Mouse (Mus musculus) limb, embryonic 11.5 days (tissue): ENCODE results near the gene Cnn2. TPM values are rescaled to one million over a fixed set of nuclear protein-coding genes. Genes with fewer than 3 reads are reported as not detected.

ENCODE experiments used
- ATAC-seq: fragments of 200-750 bp; cut with Nextera tagmentation; 2 replicates; pipeline ENCODE4 v1.8.0; 2017; ENCODE audit warnings: low read depth; ENCODE audit not compliant: insufficient number of reproducible peaks, low FRiP score, low TSS enrichment
- DNase-seq: peaks from one replicate; pipeline ENCODE4 v3.0.0-alpha.2; 2015; ENCODE audit warnings: low spot score
- H3K27ac ChIP-seq: fragments of 300-500 bp; sonication (generic); replicated peaks from 2 replicates; pipeline ENCODE4 v1.5.1; 2014; ENCODE audit warnings: low read depth, mild to moderate bottlenecking, low read length
- H3K27me3 ChIP-seq: fragments of 300-500 bp; sonication (generic); 2 replicates; pipeline ENCODE4 v1.6.1; 2014; ENCODE audit warnings: mild to moderate bottlenecking, low read length, mixed read lengths; ENCODE audit not compliant: control insufficient read depth, insufficient read depth
- H3K36me3 ChIP-seq: fragments of 300-500 bp; sonication (generic); 2 replicates; pipeline ENCODE4 v1.6.1; 2014; ENCODE audit warnings: mild to moderate bottlenecking, low read length, moderate library complexity, mixed read lengths; ENCODE audit not compliant: control insufficient read depth, insufficient read depth
- H3K4me1 ChIP-seq: fragments of 300-500 bp; sonication (generic); 2 replicates; pipeline ENCODE4 v1.6.1; 2014; ENCODE audit warnings: low read length, mixed read lengths; ENCODE audit not compliant: control insufficient read depth, insufficient read depth
- H3K4me2 ChIP-seq: fragments of 300-500 bp; sonication (generic); 2 replicates; pipeline ENCODE4 v1.6.1; 2014; ENCODE audit warnings: low read depth, mild to moderate bottlenecking, moderate library complexity; ENCODE audit not compliant: severe bottlenecking
- H3K4me3 ChIP-seq: fragments of 300-500 bp; sonication (generic); 2 replicates; pipeline ENCODE4 v1.5.1; 2014; ENCODE audit warnings: low read depth, low read length
- H3K9ac ChIP-seq: fragments of 300-500 bp; sonication (generic); 2 replicates; pipeline ENCODE4 v1.6.1; 2014; ENCODE audit warnings: mild to moderate bottlenecking, low read length
- H3K9me3 ChIP-seq: fragments of 300-500 bp; sonication (generic); 2 replicates; pipeline ENCODE4 v1.6.1; 2016; ENCODE audit warnings: low read length; ENCODE audit not compliant: control insufficient read depth
- WGBS: fragments of 180-500 bp; shearing (Covaris S2); extraction: QIAGEN DNeasy Blood & Tissue Kit; methylation state at CpG from one replicate; pipeline ENCODE4 v1.1.7; 2014; 5-methylcytosine and 5-hydroxymethylcytosine counted together
- polyA plus RNA-seq: library from polyadenylated mRNA; unstranded; fragments of >200 nt; fragmentation: Nextera tagmentation; extraction: Ambion mirVana; gene quantifications from 2 replicates; pipeline ENCODE4 v1.2.1, GENCODE M21; 2014

Gene Cnn2
- polyA plus RNA-seq, 1 experiment from 2014 or later: 255 TPM

- H3K36me3 ChIP-seq: peaks cover 40% of the 10 kb centered on the region
- peaks cover 9% of the 10 kb centered on the region for H3K27me3 ChIP-seq
- no peak overlapping the region for H3K9ac ChIP-seq
- DNase-seq (no peak), ATAC-seq (no peak)
- WGBS: 90% methylated on average over 21 of the region's 21 CpGs
- H3K4me1 ChIP-seq: peaks cover 13% of the 10 kb centered on the region
- no peak overlapping the region for H3K4me2 ChIP-seq
- no peaks in the 10 kb centered on the region for H3K9me3 ChIP-seq
- no peak overlapping the region for H3K27ac ChIP-seq
- H3K4me3 ChIP-seq: no peak overlapping the region
Observed at GRCm38 (mm10) chr10:79974087-79974486, 14.3 kb upstream of the Cnn2 start.

DNA sequence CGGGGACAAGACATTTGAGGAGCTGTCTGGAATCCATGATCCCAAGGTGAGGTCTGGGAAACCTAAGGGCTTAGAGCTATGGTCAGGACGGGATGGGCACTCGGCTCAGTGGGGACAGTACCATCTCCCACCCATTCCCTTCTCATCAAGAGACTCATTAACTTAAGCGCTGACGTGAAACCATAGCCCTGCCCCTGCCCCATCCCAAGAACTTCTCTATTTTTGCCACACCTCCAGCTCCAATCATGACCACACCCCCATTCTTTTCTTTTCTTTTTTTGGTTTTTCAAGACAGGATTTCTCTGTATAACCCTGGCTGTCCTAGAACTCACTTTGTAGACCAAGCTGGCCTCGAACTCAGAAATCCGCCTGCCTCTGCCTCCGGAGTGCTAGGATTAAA, 13.7 kb upstream of the Cnn2 start:
- 92% methylated on average over 8 of the region's 8 CpGs for WGBS
- peaks cover 9% of the 10 kb centered on the region for H3K27me3 ChIP-seq
- ATAC-seq: no peak
- H3K9me3 ChIP-seq: no peaks in the 10 kb centered on the region
- no peak for DNase-seq
- H3K9ac ChIP-seq: no peak overlapping the region
- peaks cover 43% of the 10 kb centered on the region for H3K36me3 ChIP-seq
- no peak overlapping the region for H3K4me2 ChIP-seq
- H3K4me1 ChIP-seq: peaks cover 13% of the 10 kb centered on the region
- no peak overlapping the region for H3K27ac ChIP-seq
- no peak overlapping the region for H3K4me3 ChIP-seq

GRCm38 (mm10) chr10:79976071-79976721, 12.2 kb upstream of the Cnn2 start:
- 85% methylated on average over 28 of the region's 28 CpGs for WGBS
- no peak for DNase-seq

DNA sequence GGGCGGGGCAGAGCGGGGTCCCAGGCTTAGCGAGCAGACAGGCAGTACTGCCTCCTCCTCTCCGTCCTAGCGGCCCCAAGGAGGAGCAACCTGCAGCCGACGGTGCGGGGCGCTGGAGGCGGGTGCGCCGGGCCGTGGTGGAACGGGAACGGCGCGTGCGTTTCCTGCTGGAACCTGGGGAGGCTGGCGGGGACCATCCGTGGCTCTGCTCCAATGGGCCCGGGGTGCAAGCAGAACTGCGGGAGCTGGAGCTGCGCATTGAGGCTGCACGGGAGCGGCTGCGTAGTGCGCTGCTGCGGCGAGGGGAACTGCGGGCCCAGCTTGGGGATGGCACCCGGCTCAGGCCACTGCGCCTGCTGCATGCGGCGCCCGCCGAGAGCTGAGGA, 11.7 kb upstream of the Cnn2 start:
- ATAC-seq (no peak), DNase-seq (no peak)
- no peaks in the 10 kb centered on the region for H3K9me3 ChIP-seq
- H3K27ac ChIP-seq: no peak overlapping the region
- H3K27me3 ChIP-seq: no peaks in the 10 kb centered on the region
- peaks cover 43% of the 10 kb centered on the region for H3K36me3 ChIP-seq
- no peaks in the 10 kb centered on the region for H3K4me1 ChIP-seq
- H3K4me2 ChIP-seq: no peak overlapping the region
- no peak overlapping the region for H3K9ac ChIP-seq
- no peak overlapping the region for H3K4me3 ChIP-seq
- 70% methylated on average over 34 of the region's 36 CpGs for WGBS

More at GRCm38 (mm10) chr10:79976071-79976721, 12.2 kb upstream of the Cnn2 start:
- H3K27me3 ChIP-seq: peaks cover 1% of the 10 kb centered on the region; the same call in 1 of the 2 replicates
- no peak for ATAC-seq
- H3K9me3 ChIP-seq: no peaks in the 10 kb centered on the region
- H3K4me1 ChIP-seq: peaks cover 4% of the 10 kb centered on the region; the same call in 1 of the 2 replicates
- no peak overlapping the region for H3K4me2 ChIP-seq
- no peak overlapping the region for H3K9ac ChIP-seq
- no peak overlapping the region for H3K27ac ChIP-seq
- no peak overlapping the region for H3K4me3 ChIP-seq
- peaks cover 43% of the 10 kb centered on the region for H3K36me3 ChIP-seq

DNA sequence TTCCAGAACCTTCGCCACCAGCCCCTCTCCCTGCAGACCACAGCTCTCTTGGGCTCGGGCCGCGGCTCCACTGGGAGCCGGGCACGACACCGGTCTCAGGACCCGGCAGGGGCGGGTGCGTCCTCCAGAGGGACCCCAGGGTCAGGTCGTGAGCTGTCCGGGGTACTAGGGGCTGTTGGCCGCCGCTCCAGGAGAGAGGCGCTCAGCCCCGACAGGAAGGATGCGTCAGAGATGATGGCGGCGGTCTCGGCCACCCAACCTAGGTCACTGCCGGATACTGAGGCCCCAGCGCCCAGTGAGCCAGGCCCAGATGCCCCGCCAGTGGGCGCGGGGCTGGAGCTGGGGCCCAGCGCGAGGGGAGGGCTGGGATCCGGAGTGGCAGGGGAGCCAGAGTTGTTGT, 11.1 kb upstream of the Cnn2 start:
- WGBS: 84% methylated on average over 21 of the region's 28 CpGs
- Histone ChIP-seq H3K4me3 (no peak overlapping the region), H3K27ac (no peak overlapping the region)

DNA sequence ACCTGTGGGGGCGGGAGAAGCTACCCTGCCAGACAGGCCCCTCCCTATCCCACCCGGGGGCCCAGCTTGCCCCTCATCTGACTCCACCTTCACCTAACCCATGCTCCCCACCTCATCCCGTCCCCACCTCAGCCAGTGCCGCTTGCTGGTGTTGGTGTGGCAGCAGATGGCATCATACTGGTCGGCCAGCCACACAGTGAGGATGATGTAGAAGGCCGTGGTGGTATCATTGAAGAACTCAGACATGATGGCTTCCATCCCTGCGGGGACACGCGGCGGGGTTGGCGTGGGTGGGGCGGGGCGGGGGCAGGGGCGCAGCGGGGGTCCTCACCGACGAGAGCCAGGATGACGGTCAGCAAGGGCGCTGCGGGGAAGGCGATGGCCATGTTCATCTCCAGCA, 10.3 kb upstream of the Cnn2 start:
- WGBS: 95% methylated on average over 20 of the region's 21 CpGs
- Histone ChIP-seq H3K9ac (no peak overlapping the region), H3K9me3 (no peaks in the 10 kb centered on the region), H3K36me3 (peaks cover 43% of the 10 kb centered on the region), H3K27me3 (no peaks in the 10 kb centered on the region), H3K27ac (no peak overlapping the region), H3K4me2 (no peak overlapping the region), H3K4me1 (peaks cover 6% of the 10 kb centered on the region), H3K4me3 (no peak overlapping the region)
- DNase-seq: no peak
- ATAC-seq: no peak

More for the DNA sequence above, 11.1 kb upstream of the Cnn2 start:
- Histone ChIP-seq H3K4me2 (no peak overlapping the region), H3K9ac (no peak overlapping the region), H3K9me3 (no peaks in the 10 kb centered on the region), H3K27me3 (no peaks in the 10 kb centered on the region), H3K4me1 (no peaks in the 10 kb centered on the region), H3K36me3 (peaks cover 43% of the 10 kb centered on the region)
- ATAC-seq (no peak), DNase-seq (no peak)

GRCm38 (mm10) chr10:79979401-79980155, 8.8 kb upstream of the Cnn2 start:
- H3K9ac ChIP-seq: no peak overlapping the region
- no peak overlapping the region for H3K4me3 ChIP-seq
- DNase-seq (no peak), ATAC-seq (no peak)
- H3K4me1 ChIP-seq: peaks cover 10% of the 10 kb centered on the region
- 95% methylated on average over 22 of the region's 22 CpGs for WGBS
- no peak overlapping the region for H3K27ac ChIP-seq
- no peak overlapping the region for H3K4me2 ChIP-seq
- H3K36me3 ChIP-seq: peaks cover 41% of the 10 kb centered on the region
- H3K9me3 ChIP-seq: no peaks in the 10 kb centered on the region
- no peaks in the 10 kb centered on the region for H3K27me3 ChIP-seq

- DNase-seq: no peak
- no peak for ATAC-seq
- no peak overlapping the region for H3K9ac ChIP-seq
- peak overlapping the region; percentile 54 for H3K4me2 ChIP-seq
- peak overlapping the region; percentile 66 for H3K4me3 ChIP-seq
- WGBS: 80% methylated on average over 5 of the region's 5 CpGs
- H3K9me3 ChIP-seq: no peaks in the 10 kb centered on the region
- H3K4me1 ChIP-seq: peaks cover 33% of the 10 kb centered on the region
- H3K27me3 ChIP-seq: no peaks in the 10 kb centered on the region
- H3K36me3 ChIP-seq: peaks cover 11% of the 10 kb centered on the region
- H3K27ac ChIP-seq: no peak overlapping the region
Observed at GRCm38 (mm10) chr10:79983205-79983604, 5.2 kb upstream of the Cnn2 start.
